Mouse (Mus musculus): Measurements from ENCODE around the gene Exosc2.
A peak's percentile ranks its signal among the peaks of the same experiment; 100 is the strongest.
"Not testable (repeated sequence)": the region's sequence is repeated elsewhere in the genome, so short reads cannot be mapped to it uniquely, and the experiment has no call there.

The Exosc2 gene

GRCm38 (mm10) chr2:31667332-31667731, 3.2 kb upstream of the Exosc2 start:
- DNase-seq (ENCODE audit: low read depth, low spot score), result peak; percentile 67

GRCm38 (mm10) chr2:31678641-31679040, 8.1 kb downstream of the Exosc2 start:
- DNase-seq (ENCODE audit: low read depth, low spot score), result no peak

- DNase-seq (ENCODE audit: low read depth, low spot score), result not testable (repeated sequence)
These were observed 10.7 kb downstream of the Exosc2 start for GRCm38 (mm10) chr2:31681051-31681707.

GRCm38 (mm10) chr2:31681731-31682235, 11.3 kb downstream of the Exosc2 start:
- DNase-seq (ENCODE audit: low read depth, low spot score), result no peak

- DNase-seq (ENCODE audit: low read depth, low spot score), result peak; percentile 78
These were observed 13.2 kb downstream of the Exosc2 start for GRCm38 (mm10) chr2:31683666-31684065.

- DNase-seq (ENCODE audit: low read depth, low spot score), result peak; percentile 98
These were observed 17.8 kb downstream of the Exosc2 start, which contains the start of gene Abl1 for GRCm38 (mm10) chr2:31688074-31688925. Gene Abl1, plus strand, starts transcription at chr2:31688376.

GRCm38 (mm10) chr2:31689045-31689444, 18.5 kb downstream of the Exosc2 start:
- DNase-seq (ENCODE audit: low read depth, low spot score), result no peak

GRCm38 (mm10) chr2:31690063-31690462, 19.5 kb downstream of the Exosc2 start:
- DNase-seq (ENCODE audit: low read depth, low spot score), result no peak

GRCm38 (mm10) chr2:31698209-31698608, 27.7 kb downstream of the Exosc2 start:
- no peak for DNase-seq (ENCODE audit: low read depth, low spot score)

- peak; percentile 62 for DNase-seq (ENCODE audit: low read depth, low spot score)
These were observed 30.3 kb downstream of the Exosc2 start for GRCm38 (mm10) chr2:31700545-31701446.

GRCm38 (mm10) chr2:31703226-31703625, 32.7 kb downstream of the Exosc2 start:
- DNase-seq (ENCODE audit: low read depth, low spot score), result no peak

GRCm38 (mm10) chr2:31705914-31706313, 35.4 kb downstream of the Exosc2 start:
- no peak for DNase-seq (ENCODE audit: low read depth, low spot score)

GRCm38 (mm10) chr2:31706531-31706930, 36.0 kb downstream of the Exosc2 start:
- DNase-seq (ENCODE audit: low read depth, low spot score), result no peak

GRCm38 (mm10) chr2:31712716-31713115, 42.2 kb downstream of the Exosc2 start:
- no peak for DNase-seq (ENCODE audit: low read depth, low spot score)

GRCm38 (mm10) chr2:31713813-31714212, 43.3 kb downstream of the Exosc2 start:
- DNase-seq (ENCODE audit: low read depth, low spot score), result no peak

- no peak for DNase-seq (ENCODE audit: low read depth, low spot score)
These were observed 44.3 kb downstream of the Exosc2 start for GRCm38 (mm10) chr2:31714780-31715179.

GRCm38 (mm10) chr2:31715985-31716384, 45.5 kb downstream of the Exosc2 start:
- DNase-seq (ENCODE audit: low read depth, low spot score), result no peak

- DNase-seq (ENCODE audit: low read depth, low spot score), result peak; percentile 17
These were observed 48.8 kb downstream of the Exosc2 start for GRCm38 (mm10) chr2:31719202-31719880.

GRCm38 (mm10) chr2:31719944-31720343, 49.4 kb downstream of the Exosc2 start:
- DNase-seq (ENCODE audit: low read depth, low spot score), result no peak

GRCm38 (mm10) chr2:31720783-31721182, 50.3 kb downstream of the Exosc2 start:
- peak; percentile 61 for DNase-seq (ENCODE audit: low read depth, low spot score)

All from ZHBTc4 (cell line).